Mouse (Mus musculus) spleen, adult 2 months (tissue): ENCODE results near the gene Olfr796.

Experiments
- CTCF ChIP-seq: fragments of 200-500 bp; IDR thresholded peaks from 2 replicates; pipeline ENCODE4 v1.5.1; 2011; ENCODE audit warnings: mild to moderate bottlenecking, inconsistent platforms; ENCODE audit not compliant: insufficient read depth, insufficient read length, insufficient replicate concordance; ENCODE audit errors: extremely low read depth
- POLR2A ChIP-seq: fragments of 200-500 bp; IDR thresholded peaks from 2 replicates; pipeline ENCODE4 v1.6.1; 2011; ENCODE audit warnings: low read depth, low read length, inconsistent platforms

GRCm38 (mm10) chr10:129637184-129637583, 24.8 kb upstream of the Olfr796 start, which contains the start of gene Olfr799:
- no peak for TF ChIP-seq CTCF
- TF ChIP-seq POLR2A: no peak
